Mouse (Mus musculus): Measurements from ENCODE around the gene Nemp1. TPM values are rescaled to one million over a fixed set of nuclear protein-coding genes. Genes with fewer than 3 reads are reported as not detected.
A peak's percentile ranks its signal among the peaks of the same experiment; 100 is the strongest.

Nemp1 gene
- polyA plus RNA-seq, 1 experiment from 2014 or later: 3.5 TPM

GRCm38 (mm10) chr10:127622057-127622392 lies 44.7 kb upstream of the Nemp1 start:
- peak overlapping the region; percentile 36; the same call in 1 of the 2 replicates for H3K9ac ChIP-seq (replicated peaks; ENCODE audit: low read length)
- H3K4me3 ChIP-seq (replicated peaks; ENCODE audit: low read depth, low read length): peak overlapping the region; percentile 88
- ATAC-seq (ENCODE audit: low FRiP score, low TSS enrichment): peak; percentile 3; the same call in 1 of the 2 replicates
- DNase-seq: peak; percentile 67
- WGBS: under 1% methylated on average over 13 of the region's 13 CpGs
- H3K27ac ChIP-seq (replicated peaks; ENCODE audit: low read depth, low read length): peak overlapping the region; percentile 90; the same call in 1 of the 2 replicates
- peak overlapping the region; percentile 96 for H3K4me2 ChIP-seq (ENCODE audit: low read length)
- H3K9me3 ChIP-seq (ENCODE audit: control insufficient read depth, low read length): 0 out of 2 replicates have a peak, but pooled peaks cover 3% of the 10 kb centered on the region
- peaks cover 26% of the 10 kb centered on the region for H3K4me1 ChIP-seq (ENCODE audit: control insufficient read depth, insufficient read depth, low read length)
- H3K27me3 ChIP-seq (ENCODE audit: control insufficient read depth, insufficient read depth, low read length): no peaks in the 10 kb centered on the region
- H3K36me3 ChIP-seq (ENCODE audit: control insufficient read depth, insufficient read depth, low read length): peaks cover 6% of the 10 kb centered on the region; the same call in 1 of the 2 replicates

- Histone ChIP-seq H3K27me3 (ENCODE audit: control insufficient read depth, insufficient read depth, low read length) (no peaks in the 10 kb centered on the region), H3K4me3 (replicated peaks; ENCODE audit: low read depth, low read length) (no peak overlapping the region), H3K9me3 (ENCODE audit: control insufficient read depth, low read length) (0 out of 2 replicates have a peak, but pooled peaks cover 3% of the 10 kb centered on the region), H3K4me2 (ENCODE audit: low read length) (peak overlapping the region; percentile 96; the same call in 1 of the 2 replicates), H3K36me3 (ENCODE audit: control insufficient read depth, insufficient read depth, low read length) (no peaks in the 10 kb centered on the region), H3K9ac (replicated peaks; ENCODE audit: low read length) (no peak overlapping the region), H3K27ac (replicated peaks; ENCODE audit: low read depth, low read length) (no peak overlapping the region), H3K4me1 (ENCODE audit: control insufficient read depth, insufficient read depth, low read length) (peaks cover 19% of the 10 kb centered on the region)
- ATAC-seq (ENCODE audit: low FRiP score, low TSS enrichment) (no peak), DNase-seq (no peak)
- 58% methylated on average over 4 of the region's 4 CpGs for WGBS
Observed at GRCm38 (mm10) chr10:127622661-127623060, 44.0 kb upstream of the Nemp1 start.

- H3K4me3 ChIP-seq (replicated peaks; ENCODE audit: low read depth, low read length): no peak overlapping the region
- 90% methylated on average over 6 of the region's 6 CpGs for WGBS
- no peaks in the 10 kb centered on the region for H3K27me3 ChIP-seq (ENCODE audit: control insufficient read depth, insufficient read depth, low read length)
- DNase-seq (no peak), ATAC-seq (ENCODE audit: low FRiP score, low TSS enrichment) (no peak)
- peaks cover 11% of the 10 kb centered on the region for H3K4me1 ChIP-seq (ENCODE audit: control insufficient read depth, insufficient read depth, low read length)
- no peak overlapping the region for H3K4me2 ChIP-seq (ENCODE audit: low read length)
- no peak overlapping the region for H3K27ac ChIP-seq (replicated peaks; ENCODE audit: low read depth, low read length)
- H3K9ac ChIP-seq (replicated peaks; ENCODE audit: low read length): no peak overlapping the region
- H3K36me3 ChIP-seq (ENCODE audit: control insufficient read depth, insufficient read depth, low read length): no peaks in the 10 kb centered on the region
- 0 out of 2 replicates have a peak, but pooled peaks cover 3% of the 10 kb centered on the region for H3K9me3 ChIP-seq (ENCODE audit: control insufficient read depth, low read length)
Observed at GRCm38 (mm10) chr10:127623439-127624216, 43.1 kb upstream of the Nemp1 start.

GRCm38 (mm10) chr10:127626433-127626832 lies 40.3 kb upstream of the Nemp1 start:
- no peak for ATAC-seq (ENCODE audit: low FRiP score, low TSS enrichment)
- Histone ChIP-seq H3K4me1 (ENCODE audit: control insufficient read depth, insufficient read depth, low read length) (no peaks in the 10 kb centered on the region; the same call in 1 of the 2 replicates), H3K9ac (replicated peaks; ENCODE audit: low read length) (no peak overlapping the region), H3K9me3 (ENCODE audit: control insufficient read depth, low read length) (0 out of 2 replicates have a peak, but pooled peaks cover 3% of the 10 kb centered on the region), H3K27ac (replicated peaks; ENCODE audit: low read depth, low read length) (no peak overlapping the region), H3K4me2 (ENCODE audit: low read length) (no peak overlapping the region), H3K27me3 (ENCODE audit: control insufficient read depth, insufficient read depth, low read length) (no peaks in the 10 kb centered on the region), H3K36me3 (ENCODE audit: control insufficient read depth, insufficient read depth, low read length) (no peaks in the 10 kb centered on the region), H3K4me3 (replicated peaks; ENCODE audit: low read depth, low read length) (no peak overlapping the region)
- WGBS: 87% methylated on average over 3 of the region's 3 CpGs
- no peak for DNase-seq

GRCm38 (mm10) chr10:127631261-127632214 lies 35.2 kb upstream of the Nemp1 start:
- no peak for ATAC-seq (ENCODE audit: low FRiP score, low TSS enrichment)
- H3K9me3 ChIP-seq (ENCODE audit: control insufficient read depth, low read length): 0 out of 2 replicates have a peak, but pooled peaks cover 1% of the 10 kb centered on the region
- H3K27ac ChIP-seq (replicated peaks; ENCODE audit: low read depth, low read length): no peak overlapping the region
- no peak for DNase-seq
- H3K4me1 ChIP-seq (ENCODE audit: control insufficient read depth, insufficient read depth, low read length): no peaks in the 10 kb centered on the region
- H3K4me3 ChIP-seq (replicated peaks; ENCODE audit: low read depth, low read length): no peak overlapping the region
- no peak overlapping the region for H3K9ac ChIP-seq (replicated peaks; ENCODE audit: low read length)
- no peak overlapping the region for H3K4me2 ChIP-seq (ENCODE audit: low read length)
- H3K27me3 ChIP-seq (ENCODE audit: control insufficient read depth, insufficient read depth, low read length): no peaks in the 10 kb centered on the region
- H3K36me3 ChIP-seq (ENCODE audit: control insufficient read depth, insufficient read depth, low read length): no peaks in the 10 kb centered on the region
- WGBS: 92% methylated on average over 10 of the region's 10 CpGs

GRCm38 (mm10) chr10:127632668-127633271 lies 33.9 kb upstream of the Nemp1 start:
- WGBS: 83% methylated on average over 7 of the region's 7 CpGs
- no peaks in the 10 kb centered on the region for H3K9me3 ChIP-seq (ENCODE audit: control insufficient read depth, low read length)
- no peaks in the 10 kb centered on the region for H3K4me1 ChIP-seq (ENCODE audit: control insufficient read depth, insufficient read depth, low read length)
- no peak overlapping the region for H3K4me2 ChIP-seq (ENCODE audit: low read length)
- H3K36me3 ChIP-seq (ENCODE audit: control insufficient read depth, insufficient read depth, low read length): no peaks in the 10 kb centered on the region
- no peak overlapping the region for H3K4me3 ChIP-seq (replicated peaks; ENCODE audit: low read depth, low read length)
- no peak overlapping the region for H3K27ac ChIP-seq (replicated peaks; ENCODE audit: low read depth, low read length)
- ATAC-seq (ENCODE audit: low FRiP score, low TSS enrichment) (no peak), DNase-seq (no peak)
- no peaks in the 10 kb centered on the region for H3K27me3 ChIP-seq (ENCODE audit: control insufficient read depth, insufficient read depth, low read length)
- H3K9ac ChIP-seq (replicated peaks; ENCODE audit: low read length): no peak overlapping the region

GRCm38 (mm10) chr10:127640421-127640820 lies 26.3 kb upstream of the Nemp1 start:
- no peak overlapping the region for H3K27ac ChIP-seq (replicated peaks; ENCODE audit: low read depth, low read length)
- no peak for ATAC-seq (ENCODE audit: low FRiP score, low TSS enrichment)
- no peak overlapping the region for H3K4me2 ChIP-seq (ENCODE audit: low read length)
- no peaks in the 10 kb centered on the region for H3K36me3 ChIP-seq (ENCODE audit: control insufficient read depth, insufficient read depth, low read length)
- H3K9ac ChIP-seq (replicated peaks; ENCODE audit: low read length): no peak overlapping the region
- DNase-seq: no peak
- H3K4me3 ChIP-seq (replicated peaks; ENCODE audit: low read depth, low read length): no peak overlapping the region
- peaks cover 27% of the 10 kb centered on the region for H3K27me3 ChIP-seq (ENCODE audit: control insufficient read depth, insufficient read depth, low read length)
- H3K4me1 ChIP-seq (ENCODE audit: control insufficient read depth, insufficient read depth, low read length): peaks cover 11% of the 10 kb centered on the region
- no peaks in the 10 kb centered on the region for H3K9me3 ChIP-seq (ENCODE audit: control insufficient read depth, low read length)
- WGBS: 74% methylated on average over 5 of the region's 5 CpGs

Measured in midbrain, embryonic 14.5 days (tissue).